In the genomic region with DNA sequence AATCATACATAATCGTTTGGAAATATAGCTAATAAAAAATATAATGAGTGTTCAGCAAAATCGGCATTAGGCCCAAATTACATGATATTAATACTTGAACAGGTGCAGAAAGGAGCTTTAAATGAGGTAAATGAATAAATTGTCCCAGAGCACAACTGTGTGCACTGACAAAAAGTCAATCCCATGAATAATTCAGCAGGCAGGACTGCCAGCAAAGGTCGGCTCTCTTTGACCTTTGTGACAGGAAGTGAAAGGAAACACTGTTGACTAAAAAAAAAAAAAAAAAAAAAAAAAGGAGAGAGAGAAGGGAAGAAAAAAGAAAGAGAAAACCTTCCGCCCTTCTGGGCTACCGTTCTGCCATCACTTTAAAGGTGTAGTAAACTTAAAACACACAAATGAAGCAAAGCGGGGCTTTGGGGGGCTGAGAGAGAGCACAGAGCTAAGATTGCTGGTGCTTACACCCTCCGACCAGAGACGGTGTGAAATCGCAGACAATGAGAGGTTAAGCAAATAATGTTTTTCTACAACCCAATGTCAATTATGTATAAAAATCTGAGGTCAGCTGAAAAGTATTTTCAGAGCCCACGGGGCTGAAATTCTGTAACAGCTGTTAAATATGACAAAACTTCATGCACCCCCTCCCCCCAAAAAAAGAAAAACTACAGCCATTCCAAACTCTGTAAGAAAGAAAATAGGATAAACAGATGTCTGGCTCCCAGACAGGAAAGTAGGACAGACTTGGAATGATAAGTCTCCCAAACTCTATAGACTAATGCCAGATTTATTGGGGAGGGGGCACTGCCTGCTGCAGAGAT, we compare ENCODE assay signal across 12 mouse cellular contexts. TPM values are rescaled to one million over a fixed set of nuclear protein-coding genes. Genes with fewer than 3 reads are reported as not detected.
A peak's percentile ranks its signal among the peaks of the same experiment; 100 is the strongest.
DNase-seq lines count a peak whose midpoint lies in the region; ATAC-seq lines count a peak whose summit lies in the region.
"Had no signal": no experiment of that assay in that cellular context is flagged by ENCODE, and none has a peak within 500 bp of the region (broad histone marks: within the 10 kb centered on the region; RNA-seq: fewer than 3 reads in every experiment).

No protein-coding gene starts in this region.

- H3K36me3 ChIP-seq in heart, embryonic 13.5 days = no peaks in the 10 kb centered on the region
- no peaks in the 10 kb centered on the region for H3K36me3 ChIP-seq in hindbrain, embryonic 13.5 days
- H3K36me3 ChIP-seq in midbrain, embryonic 15.5 days (replicated peaks) = no peaks in the 10 kb centered on the region
- H3K36me3 ChIP-seq: liver, embryonic 12.5 days had no signal

- DNase-seq in heart, adult 9 months (ENCODE audit: low spot score in 2 of 2) = no peak
- DNase-seq in adrenal gland, postnatal 10 days = no peak
- no peak for DNase-seq in urinary bladder, adult 18-20 months (ENCODE audit: low spot score in 2 of 2)
- no peak for DNase-seq in thymus, postnatal 14 days
- DNase-seq: adrenal gland, adult 2 months; kidney, postnatal 25 days; right cerebral cortex, postnatal 4 days had no signal

- no peak overlapping the region for H3K4me3 ChIP-seq in heart, embryonic 13.5 days
- H3K4me3 ChIP-seq in brown adipose tissue, adult 24 weeks (ENCODE audit: insufficient read depth, low read depth, low read length) = peak overlapping the region; percentile 14; the same call in 1 of the 2 replicates
- H3K4me3 ChIP-seq in hindbrain, embryonic 13.5 days = peak overlapping the region; percentile 41
- peak overlapping the region; percentile 21 for H3K4me3 ChIP-seq in midbrain, embryonic 15.5 days
- H3K4me3 ChIP-seq: liver, embryonic 12.5 days had no signal

- WGBS in heart, embryonic 13.5 days = 48% methylated on average over 10 of the region's 10 CpGs
- WGBS in hindbrain, embryonic 13.5 days = 7% methylated on average over 10 of the region's 10 CpGs
- WGBS in midbrain, embryonic 15.5 days = 12% methylated on average over 10 of the region's 10 CpGs

- peaks cover 26% of the 10 kb centered on the region for H3K4me1 ChIP-seq in heart, embryonic 13.5 days
- peaks cover 33% of the 10 kb centered on the region for H3K4me1 ChIP-seq in brown adipose tissue, adult 24 weeks (ENCODE audit: control insufficient read depth, insufficient read depth, insufficient read length, low read length)
- peaks cover 78% of the 10 kb centered on the region for H3K4me1 ChIP-seq in hindbrain, embryonic 13.5 days (replicated peaks)
- peaks cover 46% of the 10 kb centered on the region for H3K4me1 ChIP-seq in midbrain, embryonic 15.5 days
- H3K4me1 ChIP-seq: liver, embryonic 12.5 days had no signal

- ATAC-seq in heart, embryonic 13.5 days (ENCODE audit: extremely low read depth, insufficient number of reproducible peaks, low FRiP score, low TSS enrichment) = no peak
- no peak for ATAC-seq in hindbrain, embryonic 13.5 days (ENCODE audit: low FRiP score)
- no peak for ATAC-seq in midbrain, embryonic 15.5 days (replicated peaks)
- ATAC-seq: liver, embryonic 12.5 days had no signal

- H3K4me2 ChIP-seq in heart, embryonic 13.5 days = peak overlapping the region; percentile 24; the same call in 1 of the 2 replicates
- H3K4me2 ChIP-seq in hindbrain, embryonic 13.5 days = peak overlapping the region; percentile 77
- peak overlapping the region; percentile 49 for H3K4me2 ChIP-seq in midbrain, embryonic 15.5 days
- H3K4me2 ChIP-seq: liver, embryonic 12.5 days had no signal

- no peak overlapping the region for H3K27ac ChIP-seq in heart, embryonic 13.5 days (replicated peaks)
- H3K27ac ChIP-seq in brown adipose tissue, adult 24 weeks (replicated peaks; ENCODE audit: low read depth, low read length) = peak overlapping the region; percentile 85
- peak overlapping the region; percentile 91 for H3K27ac ChIP-seq in hindbrain, embryonic 13.5 days
- peak overlapping the region; percentile 69 for H3K27ac ChIP-seq in midbrain, embryonic 15.5 days
- H3K27ac ChIP-seq: liver, embryonic 12.5 days had no signal

- no peak overlapping the region for H3K9ac ChIP-seq in heart, embryonic 13.5 days
- H3K9ac ChIP-seq in hindbrain, embryonic 13.5 days = peak overlapping the region; percentile 74
- peak overlapping the region; percentile 19; the same call in 1 of the 2 replicates for H3K9ac ChIP-seq in midbrain, embryonic 15.5 days
- H3K9ac ChIP-seq: liver, embryonic 12.5 days had no signal

- peaks cover 86% of the 10 kb centered on the region for H3K27me3 ChIP-seq in heart, embryonic 13.5 days (replicated peaks)
- H3K27me3 ChIP-seq in hindbrain, embryonic 13.5 days = 0 out of 2 replicates have a peak, but pooled peaks cover 18% of the 10 kb centered on the region
- 0 out of 2 replicates have a peak, but pooled peaks cover 7% of the 10 kb centered on the region for H3K27me3 ChIP-seq in midbrain, embryonic 15.5 days (replicated peaks)

- H3K9me3 ChIP-seq in heart, embryonic 13.5 days = no peaks in the 10 kb centered on the region
- H3K9me3 ChIP-seq in hindbrain, embryonic 13.5 days = no peaks in the 10 kb centered on the region
- H3K9me3 ChIP-seq in midbrain, embryonic 15.5 days = no peaks in the 10 kb centered on the region
- H3K9me3 ChIP-seq: liver, embryonic 12.5 days had no signal

RNA-seq across cellular contexts. Expression of a gene that starts 11.1 kb away (rescaled TPM):
- 0.52 and 0.60 TPM in 2 replicates for polyA plus RNA-seq in heart, embryonic 13.5 days (2015; fragmentation: Nextera tagmentation; extraction: Ambion mirVana)
- 28.5 and 35.3 TPM in 2 replicates for polyA plus RNA-seq in brown adipose tissue, adult 24 weeks (2012; ENCODE audit: insufficient read depth, insufficient read length, missing spikeins)
- polyA plus RNA-seq in hindbrain, embryonic 13.5 days (2015; fragmentation: Nextera tagmentation; extraction: Ambion mirVana) = 22.2 and 27.7 TPM in 2 replicates
- 14.6 and 14.9 TPM in 2 replicates for polyA plus RNA-seq in midbrain, embryonic 15.5 days (2015; fragmentation: Nextera tagmentation; extraction: Ambion mirVana)
- total RNA-seq in adrenal gland, postnatal 10 days (2021) = 10 to 100 TPM; 11.7 to 22.6 TPM

Comparison
In these comparisons a context has a peak if more than half of its experiments do, and no peak if none do; other contexts are left out.
1. H3K4me2 ChIP-seq: peak in every context shown above with its lines; median percentile 77 in hindbrain, embryonic 13.5 days; 49 in midbrain, embryonic 15.5 days; 24 in heart, embryonic 13.5 days.